Mouse (Mus musculus) layer of hippocampus, adult 9-11 months (tissue): ENCODE data around the gene Tnf.
"Not testable (repeated sequence)": the region's sequence is repeated elsewhere in the genome, so short reads cannot be mapped to it uniquely, and the experiment has no call there.

Source experiments
- DNase-seq: peaks from one replicate; pipeline ENCODE4 v3.0.0; 2022

The Tnf gene

DNA sequence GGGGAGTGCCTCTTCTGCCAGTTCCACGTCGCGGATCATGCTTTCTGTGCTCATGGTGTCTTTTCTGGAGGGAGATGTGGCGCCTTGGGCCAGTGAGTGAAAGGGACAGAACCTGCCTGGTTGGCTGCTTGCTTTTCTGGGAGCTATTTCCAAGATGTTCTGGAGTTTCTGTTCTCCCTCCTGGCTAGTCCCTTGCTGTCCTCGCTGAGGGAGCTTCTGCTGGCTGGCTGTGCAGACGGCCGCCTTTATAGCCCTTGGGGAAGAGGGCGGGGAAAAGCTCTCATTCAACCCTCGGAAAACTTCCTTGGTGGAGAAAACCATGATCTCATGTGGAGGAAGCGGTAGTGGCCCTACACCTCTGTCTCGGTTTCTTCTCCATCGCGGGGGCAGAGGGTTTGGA lies at the start of gene Tnf:
Tnf (minus strand) TSS at position 221 of the 400 bp plus-strand sequence.
- DNase-seq, result no peak

DNA sequence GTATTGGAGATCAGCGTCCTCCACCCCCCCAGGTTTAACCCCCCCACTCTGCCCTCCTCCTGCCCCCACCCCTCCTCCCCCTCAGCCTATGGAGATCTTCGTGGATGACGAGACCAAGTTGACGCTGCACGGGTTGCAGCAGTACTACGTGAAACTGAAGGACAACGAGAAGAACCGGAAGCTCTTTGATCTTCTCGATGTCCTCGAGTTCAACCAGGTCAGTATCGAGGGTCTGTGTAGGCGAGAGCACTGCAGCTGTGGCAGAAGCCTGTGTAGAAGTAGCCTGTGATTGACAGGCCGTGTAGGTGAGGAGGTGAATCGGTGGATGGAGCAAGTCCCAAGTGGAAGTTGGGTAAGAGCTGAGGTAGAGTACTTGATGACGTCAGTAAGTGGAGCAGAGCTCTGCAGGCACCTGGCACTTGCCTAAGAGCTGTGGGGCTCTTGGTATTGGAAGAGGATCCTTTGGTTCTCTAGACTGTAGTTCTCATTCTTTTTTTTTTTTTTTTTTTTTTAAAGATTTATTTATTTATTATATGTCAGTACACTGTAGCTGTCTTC lies 49.4 kb upstream of the Tnf start:
- DNase-seq, result no peak

DNA sequence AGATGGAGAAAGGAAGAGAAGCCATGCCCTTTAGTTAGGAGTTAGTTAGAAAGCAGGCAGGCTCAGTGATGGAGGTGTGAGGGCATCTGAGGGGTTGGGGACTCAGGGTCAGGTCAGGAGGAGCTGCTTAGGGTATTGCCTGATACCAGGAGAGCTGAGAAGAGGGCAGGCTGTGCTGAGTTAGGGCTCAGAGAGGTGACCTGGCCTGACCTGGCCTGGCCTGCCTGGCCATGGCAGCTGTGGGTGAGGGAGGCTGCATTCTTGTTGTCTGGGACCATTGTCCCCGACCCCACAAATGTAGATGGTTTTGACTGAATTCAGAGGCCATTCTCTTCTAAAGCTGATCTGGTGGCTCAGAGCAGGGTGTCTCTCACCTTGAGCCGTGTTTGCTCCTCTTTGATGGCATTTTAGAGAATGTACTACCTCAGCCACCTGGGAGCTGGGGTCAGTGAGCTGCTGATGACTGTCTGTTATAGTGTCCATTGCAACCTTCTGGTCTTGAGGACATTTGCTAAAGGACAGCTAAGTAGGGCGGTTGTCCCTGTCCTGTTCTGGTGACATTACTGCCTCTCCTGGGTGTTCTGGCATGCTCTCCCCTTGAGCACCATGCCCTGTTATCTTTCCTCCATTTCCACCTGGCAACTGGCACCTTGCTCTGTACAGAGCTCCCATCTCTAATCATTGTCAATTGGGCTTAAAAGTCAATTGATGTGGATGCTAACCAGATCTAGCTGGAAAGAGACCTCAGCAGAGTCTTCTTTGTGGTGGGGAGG lies 48.7 kb upstream of the Tnf start:
- DNase-seq, result no peak

DNA sequence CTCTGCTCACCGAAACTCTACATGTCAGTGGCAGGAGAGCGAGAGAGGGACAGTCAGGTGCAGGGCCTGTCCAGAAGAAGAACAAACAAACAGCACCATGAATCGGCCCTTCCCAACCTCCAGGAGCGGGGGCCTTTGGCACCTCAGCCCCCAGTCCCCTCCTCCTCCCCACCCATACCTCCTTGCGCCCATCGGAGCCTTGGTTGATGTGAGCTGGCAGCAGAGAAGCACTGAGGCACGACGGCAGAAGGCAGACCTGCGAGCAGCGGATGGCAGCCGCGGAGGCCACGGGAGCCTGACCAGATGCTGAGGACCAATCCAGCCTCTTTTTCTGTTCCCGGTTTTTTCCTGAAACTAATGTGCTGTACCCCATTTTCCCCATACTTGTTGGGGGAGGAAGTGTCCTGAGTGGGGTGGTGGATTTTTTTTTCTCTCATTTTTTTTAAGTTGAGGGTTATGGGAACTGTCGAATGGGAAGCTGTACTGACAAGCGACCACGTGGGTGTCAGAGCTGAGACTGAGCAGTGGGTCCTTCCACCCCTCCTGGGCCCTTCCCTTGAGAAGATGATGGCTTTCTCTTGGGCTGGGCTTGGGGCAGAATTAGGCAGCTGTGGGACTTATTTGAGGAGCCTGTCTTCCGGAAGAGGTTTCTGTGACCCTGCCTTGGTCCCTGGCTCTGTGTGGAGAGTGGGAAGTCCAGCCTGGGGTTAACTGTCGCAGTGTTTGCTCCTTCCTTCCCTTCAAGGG lies 47.8 kb upstream of the Tnf start:
- no peak for DNase-seq

DNA sequence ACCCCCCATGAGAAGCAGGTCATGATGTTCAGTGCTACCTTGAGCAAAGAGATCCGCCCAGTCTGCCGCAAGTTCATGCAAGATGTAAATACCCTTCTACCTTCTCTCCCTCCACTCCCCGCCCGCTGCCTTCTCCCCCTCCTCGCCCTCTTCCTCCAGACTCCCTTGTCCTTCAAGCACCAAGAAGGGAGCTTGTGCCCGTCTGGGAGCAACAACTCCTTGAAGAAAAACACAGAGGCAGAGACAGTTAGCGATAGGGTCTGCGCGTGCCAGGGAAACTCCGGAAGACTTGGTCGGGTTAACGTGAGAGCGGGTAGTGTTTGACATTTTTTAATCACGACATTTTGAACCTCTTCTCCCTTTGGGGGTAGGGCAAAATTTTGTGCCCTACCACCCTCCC lies 47.2 kb upstream of the Tnf start:
- DNase-seq, result no peak

DNA sequence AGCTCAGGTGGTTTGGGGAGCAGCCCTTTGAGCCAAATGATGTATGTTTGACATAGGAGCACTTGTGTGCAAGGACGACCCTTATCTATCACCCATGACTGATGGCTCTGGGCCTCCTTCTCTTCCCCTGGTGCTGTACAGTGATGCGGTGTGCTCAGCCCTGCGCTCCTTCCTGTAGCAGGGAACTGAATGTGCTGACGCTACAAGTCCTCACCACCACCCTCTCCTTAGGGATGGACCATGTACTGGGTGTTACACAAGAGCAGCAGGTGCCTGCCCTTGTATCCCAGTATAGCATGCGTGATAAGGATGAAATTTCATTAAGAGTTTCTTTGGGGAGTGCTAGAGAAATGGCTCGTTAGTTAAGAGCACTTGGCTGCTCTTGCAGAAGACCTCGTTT lies 45.3 kb upstream of the Tnf start:
- no peak for DNase-seq

DNA sequence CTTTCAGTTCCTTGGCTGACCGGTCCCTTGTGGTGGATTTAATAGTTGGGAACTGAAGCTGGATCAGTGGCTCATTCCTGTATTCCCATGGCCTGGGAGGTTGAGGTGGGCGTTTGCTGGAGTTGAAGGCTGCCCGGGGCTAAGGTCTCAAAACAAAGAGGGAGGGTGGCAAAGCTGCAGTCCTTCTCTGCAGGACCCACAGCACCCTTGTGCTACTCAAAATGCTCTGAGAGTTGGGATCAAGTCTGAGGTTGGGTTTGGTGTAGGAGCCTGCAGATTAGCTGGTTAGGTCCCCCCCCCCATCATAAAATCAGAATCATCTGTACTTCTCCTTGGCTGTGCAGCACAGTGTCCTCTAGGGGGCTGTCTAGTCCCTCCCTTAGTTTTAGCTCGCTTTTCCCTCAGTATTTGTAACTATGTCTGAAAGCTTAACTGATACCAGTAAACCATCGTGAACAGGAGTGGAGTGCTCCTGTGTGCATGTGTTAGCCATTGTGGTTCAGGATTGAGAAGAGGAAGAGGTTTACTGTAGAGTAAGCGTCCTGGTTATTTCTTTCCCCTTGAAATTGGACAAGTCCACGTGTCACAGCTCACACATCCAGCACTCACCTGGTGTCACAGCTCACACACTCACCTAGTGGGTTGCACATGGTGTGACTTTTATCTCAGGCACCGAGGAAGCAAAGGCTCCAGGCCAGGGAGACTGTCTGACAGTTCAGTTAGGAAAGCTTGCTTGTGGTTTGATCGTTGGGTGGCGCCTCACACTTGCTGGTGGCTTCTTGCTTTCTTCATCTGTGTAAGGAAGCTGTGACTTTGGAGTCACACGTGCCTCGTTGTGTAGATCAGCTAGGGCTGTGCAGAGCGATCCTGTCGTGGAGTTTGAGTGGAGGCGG lies 44.2 kb upstream of the Tnf start:
- no peak for DNase-seq

DNA sequence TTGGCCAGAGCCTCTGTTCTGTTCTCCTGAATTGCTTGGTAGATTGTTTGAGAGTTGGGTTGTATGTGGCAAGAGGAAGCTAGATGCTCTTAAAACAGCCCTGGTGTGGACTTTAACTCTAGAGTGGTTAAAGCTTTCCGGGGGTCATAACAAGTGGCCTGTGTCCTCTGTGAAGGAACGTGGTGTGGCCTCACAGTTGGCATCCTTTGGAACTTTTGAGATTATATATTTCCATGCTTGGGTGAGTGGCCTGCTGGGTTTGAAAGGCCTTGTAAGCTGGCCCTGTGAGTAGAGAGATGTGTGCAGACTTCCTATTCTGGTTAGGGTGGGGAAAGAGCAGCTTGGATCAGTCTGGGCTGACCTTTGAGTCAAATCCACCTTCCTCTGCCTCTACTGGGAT lies 43.2 kb upstream of the Tnf start:
- no peak for DNase-seq

DNA sequence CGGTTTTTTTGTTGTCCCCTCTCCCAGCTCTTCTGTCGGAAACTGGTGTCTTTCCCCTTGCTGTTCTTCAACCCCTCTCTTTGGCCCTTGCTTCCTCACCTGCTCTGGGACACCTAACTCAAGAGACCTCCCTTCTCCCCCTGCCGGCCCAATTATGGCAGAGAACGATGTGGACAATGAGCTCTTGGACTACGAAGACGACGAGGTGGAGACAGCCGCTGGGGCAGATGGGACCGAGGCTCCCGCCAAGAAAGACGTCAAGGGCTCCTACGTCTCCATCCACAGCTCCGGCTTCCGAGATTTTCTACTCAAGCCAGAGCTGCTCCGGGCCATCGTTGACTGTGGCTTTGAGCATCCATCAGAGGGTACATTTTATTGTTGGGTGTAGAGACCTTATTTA lies 41.3 kb upstream of the Tnf start:
- no peak for DNase-seq

DNA sequence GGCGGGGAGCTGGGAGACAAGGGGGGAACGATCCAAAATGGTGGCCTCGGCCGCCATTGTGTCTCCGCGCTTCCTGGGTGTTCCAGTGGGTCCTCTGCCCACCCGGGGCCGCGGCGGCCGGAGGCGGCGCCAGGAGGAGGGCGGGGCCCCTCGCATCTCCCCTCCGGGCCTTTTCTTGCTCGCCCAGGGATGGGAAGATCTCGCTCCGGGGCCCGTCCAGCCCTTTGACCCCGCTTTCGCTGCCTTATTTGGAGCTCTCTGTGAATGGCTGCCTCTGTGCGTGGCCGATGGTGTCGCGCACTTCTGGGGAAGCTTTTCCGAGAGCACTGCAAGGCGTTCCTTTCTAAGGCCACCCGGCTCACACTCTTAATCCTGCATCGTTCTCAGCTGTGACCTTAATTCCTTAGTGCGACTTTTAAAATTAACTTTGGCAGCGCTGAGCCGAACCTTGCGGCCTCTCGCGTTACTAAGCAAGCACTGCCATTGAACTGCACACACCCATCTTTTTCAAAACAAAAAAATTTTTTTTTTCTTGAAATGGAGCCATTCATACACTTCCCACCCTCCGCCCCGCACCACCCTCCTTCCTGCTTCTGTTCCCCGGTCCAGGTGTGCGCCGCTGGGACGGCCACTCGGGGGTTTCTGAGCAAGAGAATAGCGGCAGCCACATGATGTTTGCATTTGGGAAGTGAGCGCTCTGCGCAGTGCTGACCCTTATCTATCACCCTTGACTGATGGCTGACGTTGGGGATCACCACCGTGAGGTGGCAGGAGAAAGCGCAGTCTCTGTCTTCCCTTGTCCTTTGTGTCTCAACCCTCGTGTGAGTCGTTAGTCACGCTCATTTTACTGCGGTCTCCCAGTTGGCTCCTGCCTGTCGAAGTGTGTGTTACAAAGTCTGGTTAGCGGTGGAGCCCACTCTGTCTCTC lies 40.5 kb upstream of the Tnf start:
- no peak for DNase-seq

DNA sequence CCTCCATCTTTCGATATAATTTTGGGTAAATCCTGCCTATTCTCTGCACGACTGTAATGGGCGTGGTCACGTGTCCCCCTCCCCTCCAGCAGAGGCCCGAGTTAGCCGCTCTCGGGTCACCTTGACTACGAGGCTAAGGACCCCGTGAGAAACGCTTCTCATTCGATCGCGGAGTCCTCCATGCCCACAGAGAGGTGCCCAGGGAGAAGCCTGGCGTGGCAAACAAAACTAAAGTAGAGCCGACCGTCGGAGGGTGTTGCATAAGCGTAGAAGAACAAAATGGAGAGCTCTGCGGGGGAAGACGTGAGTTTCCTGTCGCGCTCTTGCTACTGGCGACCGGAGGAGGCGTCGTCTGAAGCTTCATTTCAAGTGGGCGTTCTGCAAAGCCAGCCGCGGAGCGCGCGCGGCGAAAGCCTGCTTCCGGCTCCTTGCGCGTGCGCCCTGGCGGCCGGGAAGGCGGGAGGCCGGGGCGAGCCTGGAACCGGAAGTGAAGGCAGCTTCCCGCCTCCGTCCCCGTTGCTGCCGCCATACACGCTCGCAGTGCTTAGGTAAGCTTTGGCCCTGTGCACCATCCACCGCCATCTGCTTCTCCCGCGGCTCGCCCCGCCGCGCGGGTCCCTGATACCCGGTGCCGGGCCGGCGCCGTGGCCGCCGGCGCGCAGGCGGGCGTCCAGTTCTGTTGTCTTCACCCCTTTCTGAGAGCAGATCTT lies 39.7 kb upstream of the Tnf start, which contains the start of gene Ddx39b:
Ddx39b (plus strand) TSS at position 442 of the 710 bp plus-strand sequence.
- DNase-seq, result peak; percentile 97

DNA sequence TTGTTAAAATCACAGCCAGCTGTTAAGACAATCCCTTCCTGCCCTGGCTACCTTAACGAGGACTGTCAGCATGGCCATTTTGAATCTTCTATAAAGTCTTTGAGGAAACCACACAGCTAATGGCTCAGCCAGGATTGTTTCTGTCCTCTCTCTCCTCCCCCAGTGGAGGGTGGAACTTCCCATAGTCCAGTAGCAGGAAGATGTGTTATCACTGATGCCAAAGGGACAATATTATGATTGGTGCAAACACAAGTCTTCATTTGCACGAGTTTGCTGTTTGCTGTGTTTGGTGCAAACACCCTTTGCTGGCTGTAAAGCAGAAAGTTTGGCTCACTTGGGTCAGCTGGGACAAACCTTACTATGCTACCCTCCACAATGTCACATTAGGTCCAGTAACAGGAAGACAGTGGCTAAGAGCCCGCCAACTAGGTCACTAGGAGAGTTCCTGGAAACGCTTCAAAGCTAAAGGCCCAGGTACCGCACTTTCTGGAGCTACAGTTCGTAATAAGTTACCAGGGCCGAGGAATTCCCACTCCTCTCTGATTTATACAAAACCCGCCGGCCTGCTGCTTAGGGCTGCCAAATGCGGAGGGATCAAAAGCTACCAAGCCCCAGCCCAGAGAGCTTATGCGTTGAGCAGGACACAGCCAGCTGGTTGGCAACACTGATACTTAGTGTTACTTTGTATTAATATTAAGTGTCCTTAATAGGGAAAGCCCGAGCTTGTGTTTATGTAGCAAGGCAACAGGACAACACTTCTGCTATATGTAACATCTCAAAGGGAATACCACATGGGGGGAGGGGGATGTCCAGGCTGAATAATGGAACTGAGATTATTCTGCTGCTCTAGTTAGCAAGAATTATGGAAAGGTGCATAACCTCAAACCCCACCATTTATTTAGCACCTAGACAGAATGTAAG lies 38.8 kb upstream of the Tnf start:
- no peak for DNase-seq

DNA sequence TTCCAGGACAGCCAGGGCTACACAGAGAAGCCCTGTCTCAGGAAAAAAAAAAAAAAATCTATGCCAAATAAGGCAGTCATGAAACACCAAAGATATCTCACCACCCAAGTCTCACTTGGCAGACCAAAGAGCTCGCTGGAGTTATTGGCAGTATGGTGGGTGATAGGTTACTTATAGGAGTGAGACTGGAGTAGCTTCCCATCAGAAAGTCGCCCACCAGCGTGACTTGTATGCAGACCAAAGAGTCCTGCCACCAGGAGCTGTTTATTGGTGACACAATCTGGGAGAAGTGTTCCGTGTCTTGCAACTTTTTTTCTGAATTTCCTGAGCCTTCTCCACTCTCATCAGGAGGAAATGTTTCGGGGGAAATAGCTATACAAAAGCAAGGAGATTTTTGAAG lies 37.9 kb upstream of the Tnf start:
- DNase-seq, result no peak

DNA sequence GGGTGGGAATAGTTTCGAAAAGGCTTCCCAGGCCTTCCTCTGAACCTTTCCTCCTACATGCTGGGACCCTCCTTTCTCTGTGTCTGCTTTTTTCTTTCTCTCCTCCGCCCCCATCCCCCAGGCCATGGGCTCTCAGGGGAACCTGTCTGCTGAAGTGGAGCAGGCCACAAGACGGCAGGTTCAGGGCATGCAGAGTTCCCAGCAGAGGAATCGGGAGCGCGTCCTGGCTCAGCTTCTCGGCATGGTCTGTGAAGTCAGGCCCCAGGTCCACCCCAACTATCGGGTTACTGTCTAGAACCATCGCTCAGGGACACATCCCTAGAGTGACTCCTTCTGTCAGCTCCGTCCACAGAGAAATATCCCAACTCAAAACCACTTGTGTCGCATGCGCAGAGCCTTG lies 35.7 kb upstream of the Tnf start:
- no peak for DNase-seq

DNA sequence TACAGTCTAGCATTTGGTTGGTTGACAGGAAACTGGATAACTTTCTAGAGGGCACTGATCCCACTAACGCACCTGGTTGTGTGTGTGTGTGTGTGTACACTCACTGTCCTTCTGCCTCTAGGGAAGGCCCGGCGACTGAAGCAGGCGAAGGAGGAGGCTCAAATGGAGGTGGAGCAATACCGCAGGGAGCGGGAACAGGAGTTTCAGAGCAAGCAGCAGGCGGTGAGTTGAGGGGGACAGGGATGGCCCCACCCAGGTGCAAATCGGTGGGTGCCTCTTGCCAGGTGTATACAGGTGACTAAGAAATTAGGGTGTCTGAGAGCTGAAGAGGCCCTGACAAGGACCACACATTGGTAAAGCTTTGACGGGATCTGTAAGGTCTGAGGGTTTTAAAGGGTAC lies 35.2 kb upstream of the Tnf start:
- no peak for DNase-seq

DNA sequence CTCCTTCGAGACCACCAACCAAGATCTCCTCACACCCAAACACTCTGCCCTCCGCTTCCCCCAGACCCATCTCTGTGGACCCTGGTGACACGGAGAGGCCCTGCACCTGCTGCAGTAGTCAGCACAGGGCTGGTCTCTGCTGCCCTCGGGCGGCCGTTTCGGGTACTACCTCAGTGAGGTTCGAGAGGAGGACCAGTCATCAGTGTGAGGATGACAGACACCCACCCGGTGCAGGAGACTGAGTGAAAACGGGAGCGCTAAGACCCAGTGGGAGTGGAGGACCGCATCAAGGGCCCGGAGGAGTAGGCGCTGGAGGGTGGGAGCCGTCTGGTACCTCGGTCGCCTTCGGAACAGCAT lies 34.6 kb upstream of the Tnf start:
- DNase-seq, result peak; percentile 97

DNA sequence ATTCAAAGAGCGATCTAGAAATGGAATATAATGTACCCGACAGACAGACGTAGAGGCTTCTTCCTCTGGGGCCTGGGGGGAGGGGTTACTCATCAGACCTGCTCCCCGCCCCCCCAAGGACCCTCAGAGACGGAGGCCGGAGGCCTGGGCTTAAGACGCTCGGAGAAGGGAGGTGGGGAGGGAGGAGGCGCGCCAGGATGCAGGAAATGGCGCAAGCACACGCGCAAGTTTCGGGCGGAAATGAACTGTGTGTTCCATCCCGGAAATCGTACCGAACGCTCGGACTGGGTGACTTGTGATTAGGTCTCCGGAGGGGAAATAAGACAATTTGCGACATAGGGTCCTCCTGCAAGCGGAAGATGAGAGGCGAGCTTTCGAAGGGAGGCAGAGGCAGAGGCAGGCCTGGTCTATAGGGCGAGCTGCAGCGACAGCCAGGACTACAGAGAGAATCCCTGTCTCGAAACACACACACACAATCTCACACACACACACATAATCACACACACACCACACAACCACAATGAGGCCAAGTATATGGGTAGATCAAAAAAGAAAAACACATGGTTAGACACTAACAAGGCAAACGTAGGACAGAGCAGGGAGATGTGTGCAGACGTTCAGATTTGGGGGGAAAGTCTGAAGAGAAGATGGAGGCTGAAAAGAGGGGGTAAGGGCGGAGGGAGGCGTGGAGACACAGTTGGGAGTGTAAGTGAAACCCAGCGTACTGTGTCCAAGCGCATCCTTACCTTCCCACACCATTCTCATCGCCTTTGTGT lies 34.0 kb upstream of the Tnf start, which contains the start of gene Nfkbil1:
Nfkbil1 (minus strand) TSS at position 179 of the 776 bp plus-strand sequence.
- peak; percentile 95 for DNase-seq

DNA sequence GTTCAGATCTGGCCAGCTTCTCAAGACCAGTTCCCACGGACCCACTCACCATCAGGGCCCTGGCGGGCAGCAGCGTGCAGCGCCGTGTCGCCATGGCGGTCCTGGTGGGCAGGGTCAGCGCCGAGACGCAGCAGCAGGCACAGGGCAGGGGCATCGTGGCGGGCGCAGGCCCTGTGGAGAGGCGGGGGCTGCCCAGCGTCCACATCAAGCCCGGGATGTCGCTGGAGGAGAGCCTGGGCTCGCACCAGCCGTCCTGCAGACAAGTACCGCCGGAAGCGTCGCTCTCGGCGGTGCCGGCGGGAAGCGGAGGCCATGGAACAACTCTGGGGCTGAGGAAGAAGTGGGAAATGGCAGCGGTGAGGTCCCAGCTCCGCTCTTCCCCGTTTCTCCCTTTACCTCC lies 33.1 kb upstream of the Tnf start:
- DNase-seq, result no peak

DNA sequence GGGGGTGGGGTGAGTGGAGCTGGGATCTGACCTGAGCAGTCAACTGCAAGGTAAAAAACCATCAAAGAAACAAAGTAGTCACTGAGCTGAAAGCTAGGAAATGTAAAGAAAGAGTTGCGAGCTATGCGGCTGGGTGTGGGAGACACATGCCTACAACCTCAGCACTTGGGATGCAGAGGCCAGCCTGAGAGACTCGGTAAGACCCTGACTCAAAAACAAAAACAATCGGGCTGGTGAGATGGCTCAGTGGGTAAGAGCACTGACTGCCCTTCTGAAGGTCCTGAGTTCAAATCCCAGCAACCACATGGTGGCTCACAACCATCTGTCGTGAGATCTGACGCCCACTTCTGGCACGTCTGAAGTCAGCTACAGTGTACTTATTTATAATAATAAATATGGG lies 32.3 kb upstream of the Tnf start:
- not testable (repeated sequence) for DNase-seq
